Mouse (Mus musculus) bone marrow macrophage, adult 2 months (primary cell): ENCODE measurements around the gene Zfp428.

Experiments used
- CTCF ChIP-seq: IDR thresholded peaks from 2 replicates; pipeline ENCODE4 v1.5.1; 2012; ENCODE audit warnings: low read depth, mild to moderate bottlenecking, low read length, moderate library complexity
- POLR2A ChIP-seq: IDR thresholded peaks from 2 replicates; pipeline ENCODE4 v1.6.1; 2012; ENCODE audit warnings: mild to moderate bottlenecking, low read depth, low read length, borderline replicate concordance

DNA sequence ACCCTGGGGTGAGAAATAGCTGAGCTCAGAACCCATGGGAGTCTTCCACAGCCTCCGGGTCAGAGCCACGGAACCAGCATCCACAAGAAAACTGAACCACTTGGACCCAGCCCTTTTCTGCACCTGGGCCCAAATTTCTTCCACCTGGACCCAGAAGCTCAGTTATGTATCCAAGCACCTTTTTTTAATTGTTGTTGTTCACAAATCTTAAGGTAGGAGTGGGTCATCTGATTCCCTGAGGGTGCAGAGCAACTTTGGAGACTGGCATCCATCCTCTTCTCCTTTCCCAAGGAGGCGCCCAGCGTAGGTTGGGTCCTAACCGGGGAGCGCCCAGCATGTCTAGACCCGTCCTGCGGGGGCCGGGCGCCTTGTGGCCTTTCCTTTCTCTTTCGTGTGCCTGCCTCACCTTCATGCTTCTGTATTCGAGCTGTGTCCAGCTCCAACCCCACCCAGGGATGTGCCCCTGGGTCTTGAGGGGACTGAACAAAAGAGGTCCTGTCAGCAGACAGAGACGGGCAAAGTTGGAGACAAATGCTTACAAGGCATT lies 39.3 kb downstream of the Zfp428 start, which contains the start of the genes Pinlyp and Xrcc1:
- TF ChIP-seq CTCF = no peak
- TF ChIP-seq POLR2A = no peak
